Mouse (Mus musculus): ENCODE measurements at regions not wholly inside any gene's neighbourhood (a gene's known extent, or its start where the extent isn't known, plus 50 kb on each side); places are given as distances from the start of the nearest gene placed in this dataset.

DNA sequence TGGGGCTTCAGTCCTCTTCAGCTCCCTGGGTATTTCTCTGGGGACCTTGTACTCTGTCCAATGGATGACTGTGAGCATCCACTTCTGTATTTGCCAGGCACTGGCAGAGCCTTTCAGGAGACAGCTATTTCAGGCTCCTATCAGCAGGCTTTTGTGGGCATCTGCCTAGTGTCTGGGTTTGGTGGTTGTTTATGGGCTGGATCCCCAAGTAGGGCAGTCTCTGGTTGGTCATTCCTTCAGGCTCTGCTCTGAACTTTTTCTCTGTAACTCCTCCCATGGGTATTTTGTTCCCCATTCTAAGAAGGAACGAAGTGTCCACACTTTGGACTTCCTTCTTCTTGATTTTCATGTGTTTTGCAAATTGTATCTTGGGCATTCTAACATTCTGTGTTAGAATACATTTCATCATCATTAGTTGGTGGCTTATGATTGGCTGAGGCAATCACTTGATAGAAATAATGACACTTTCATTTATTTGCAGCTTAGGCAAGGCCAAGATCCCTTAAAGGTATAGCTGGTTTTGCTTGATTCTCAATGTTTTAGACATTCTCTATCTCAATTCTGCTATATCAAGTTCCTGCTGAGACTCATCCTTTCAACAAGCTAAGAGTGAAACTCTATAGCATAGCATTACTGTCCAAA lies 96.7 kb downstream of the Gcnt1 start:
- CTCF ChIA-PET = interaction anchor here (0.6 to 1.2 kb wide), 2 partner anchors 12 to 105 kb away, joined by 7 to 14 read pairs; no protein-coding TSS in a partner anchor
